Mouse (Mus musculus) cortical plate, adult 2 months (tissue): ENCODE measurements around the gene Prph2.

ENCODE experiments used
- CTCF ChIP-seq: fragments of 200-500 bp; IDR thresholded peaks from 2 replicates; pipeline ENCODE4 v1.5.1; 2011; ENCODE audit warnings: mild to moderate bottlenecking, control low read depth, low read length; ENCODE audit not compliant: insufficient read depth; ENCODE audit errors: extremely low read depth
- POLR2A ChIP-seq: fragments of 200-500 bp; IDR thresholded peaks from 2 replicates; pipeline ENCODE4 v1.6.1; 2011; ENCODE audit warnings: mild to moderate bottlenecking, low read length, control low read depth; ENCODE audit not compliant: insufficient read depth; ENCODE audit errors: extremely low read depth

DNA sequence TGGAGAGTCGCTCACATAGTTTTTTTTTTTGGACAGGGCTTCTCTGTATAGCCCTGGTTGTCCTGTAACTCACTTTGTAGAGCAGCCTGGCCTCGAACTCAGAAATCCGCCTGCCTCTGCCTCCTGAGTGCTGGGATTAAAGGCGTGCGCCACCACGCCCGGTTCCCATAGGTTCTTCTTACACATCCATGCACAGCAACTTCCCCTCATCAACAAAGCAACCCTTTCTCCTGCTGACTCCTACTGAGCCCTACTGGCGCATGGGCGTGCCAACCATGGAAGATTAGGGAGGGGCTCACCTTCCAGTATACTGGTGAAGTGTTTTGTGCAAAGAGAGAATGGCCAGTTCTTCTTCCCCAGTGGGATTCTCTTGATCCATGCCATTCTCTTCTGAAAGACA, 32.2 kb downstream of the Prph2 start:
- TF ChIP-seq CTCF (no peak), POLR2A (no peak)
